Mouse (Mus musculus) heart, postnatal 14 days (tissue): ENCODE measurements around the gene Pitpnm2. TPM values are rescaled to one million over a fixed set of nuclear protein-coding genes. Genes with fewer than 3 reads are reported as not detected.

Source experiments
- DNase-seq, 2 experiments: peaks; one replicate each; pipeline ENCODE4 v3.0.0; 2021 to 2022
- intact Hi-C: fragments of 180-260 bp; cut with DNase I; formaldehyde crosslinking; loops from one replicate; pipeline ENCODE4 v1.15.1; 2025
- total RNA-seq, 2 experiments: library from RNA; stranded (reverse); gene quantifications; 2 replicates each; pipeline ENCODE4 v1.2.3; 2021

Gene Pitpnm2
- total RNA-seq, 2 experiments from 2014 or later, result 47.9 to 52.4 TPM

GRCm38 (mm10) chr5:124111742-124112497, 137.6 kb downstream of the Pitpnm2 start, which contains the start of gene Ogfod2:
TSS of gene Ogfod2 (plus strand) at chr5:124112297.
- intact Hi-C loops, result no loop called here
- DNase-seq, result peak; percentile 95 to 96

- DNase-seq, result peak in 1 of 2 experiments; percentile 55
- intact Hi-C loops, result no loop called here
These were observed 138.4 kb downstream of the Pitpnm2 start for GRCm38 (mm10) chr5:124111077-124111741.

- DNase-seq, result no peak
- intact Hi-C loops, result no loop called here
These were observed 146.0 kb downstream of the Pitpnm2 start for GRCm38 (mm10) chr5:124103552-124103951.

DNA sequence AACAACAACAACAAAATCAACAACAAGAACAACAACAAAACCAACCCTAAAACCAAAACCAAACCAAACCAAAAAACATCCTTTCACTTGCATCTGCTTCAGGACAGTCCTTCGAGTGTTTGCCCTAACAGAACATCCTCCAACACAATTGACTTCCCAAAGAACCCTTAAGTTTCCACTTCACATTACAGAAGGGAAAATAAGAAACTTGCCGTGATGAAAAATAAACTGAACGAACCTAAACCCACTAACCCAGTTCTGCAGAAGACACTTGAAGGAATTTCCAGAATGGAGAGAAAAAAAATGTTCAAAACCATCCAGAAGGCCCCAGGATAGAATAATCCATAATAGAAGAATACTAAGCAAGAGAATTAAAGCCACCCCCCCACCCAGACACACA, 146.5 kb downstream of the Pitpnm2 start:
- intact Hi-C loops, result no loop called here
- DNase-seq, result no peak

- intact Hi-C loops, result no loop called here
- no peak for DNase-seq
These were observed 147.2 kb downstream of the Pitpnm2 start for GRCm38 (mm10) chr5:124102326-124102725.

GRCm38 (mm10) chr5:124100128-124101044, 149.2 kb downstream of the Pitpnm2 start:
- intact Hi-C loops, result no loop called here

DNA sequence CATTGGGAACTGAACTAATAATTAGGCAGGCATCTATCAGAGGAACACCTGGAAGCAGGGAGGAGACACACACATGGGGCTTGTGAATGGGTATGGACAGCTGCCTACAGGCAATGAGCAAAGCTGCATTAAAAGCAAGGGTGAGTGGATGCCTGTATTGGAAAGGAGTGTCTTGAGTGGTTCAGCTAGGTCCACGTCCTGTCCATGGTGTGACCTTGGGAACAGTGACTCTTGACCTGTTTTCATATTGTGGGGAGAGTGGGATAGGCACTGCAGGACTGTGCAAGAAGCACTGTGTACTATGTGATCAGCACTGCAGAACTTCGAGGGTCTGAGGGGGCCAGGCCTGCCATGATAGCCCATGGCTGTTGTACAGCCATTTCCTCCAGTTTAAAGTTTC, 150.6 kb downstream of the Pitpnm2 start:
- DNase-seq, result no peak
- intact Hi-C loops, result loop anchor here (10.0 kb wide), 1 partner anchor 274 kb away; no protein-coding TSS in a partner anchor

More at GRCm38 (mm10) chr5:124100128-124101044, 149.2 kb downstream of the Pitpnm2 start:
- DNase-seq, result no peak

GRCm38 (mm10) chr5:124095596-124096232, 153.8 kb downstream of the Pitpnm2 start, which contains the start of gene Abcb9:
TSS of gene Abcb9 (minus strand) at chr5:124095798.
- DNase-seq, result peak; percentile 90 to 96
- intact Hi-C loops, result loop anchor here (10.0 kb wide), 1 partner anchor 271 kb away; no protein-coding TSS in a partner anchor

- DNase-seq, result peak; percentile 30 to 33
- intact Hi-C loops, result loop anchor here (10.0 kb wide), 1 partner anchor 270 kb away; no protein-coding TSS in a partner anchor
These were observed 154.4 kb downstream of the Pitpnm2 start for GRCm38 (mm10) chr5:124095077-124095581.

DNA sequence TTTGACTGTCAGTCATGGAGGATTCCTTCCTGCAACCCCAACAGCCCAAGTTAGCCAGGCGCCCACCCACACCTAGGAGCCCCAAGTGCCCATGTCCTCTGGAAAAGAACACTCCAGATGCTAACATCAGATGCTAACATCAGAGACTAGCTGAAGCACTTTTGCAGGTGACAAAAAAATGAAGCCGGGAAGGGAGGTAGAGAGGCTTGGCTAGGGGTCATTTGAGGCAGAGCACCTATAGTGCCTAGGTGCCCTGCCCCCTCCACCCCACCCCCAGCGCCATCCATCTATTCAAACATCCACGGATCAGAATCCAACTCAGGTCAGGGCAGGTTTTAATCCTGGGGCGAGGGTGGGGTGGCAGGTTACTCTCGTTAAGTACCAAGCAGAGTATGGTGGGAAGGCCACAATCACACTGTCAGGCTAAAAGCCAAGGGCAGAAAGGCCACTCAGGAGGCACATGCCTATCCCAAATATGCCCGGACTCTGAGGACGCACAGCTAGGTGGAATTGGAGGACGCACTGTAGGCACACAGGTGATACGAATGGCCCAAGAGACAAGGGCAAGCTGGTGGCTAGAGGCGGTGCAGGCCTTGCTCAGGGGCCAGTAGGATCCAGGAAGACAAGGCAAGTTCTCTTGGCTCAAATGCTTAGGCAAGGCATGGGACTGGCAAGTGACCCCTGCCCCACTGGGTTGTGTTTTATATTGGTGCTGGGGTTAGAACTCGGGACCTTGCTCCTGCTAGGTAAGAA, 155.5 kb downstream of the Pitpnm2 start:
- intact Hi-C loops, result loop anchor here (10.0 kb wide), 1 partner anchor 269 kb away; no protein-coding TSS in a partner anchor
- no peak for DNase-seq

- peak; percentile 63 to 79 for DNase-seq
These were observed 156.3 kb downstream of the Pitpnm2 start for GRCm38 (mm10) chr5:124093120-124093794.

DNA sequence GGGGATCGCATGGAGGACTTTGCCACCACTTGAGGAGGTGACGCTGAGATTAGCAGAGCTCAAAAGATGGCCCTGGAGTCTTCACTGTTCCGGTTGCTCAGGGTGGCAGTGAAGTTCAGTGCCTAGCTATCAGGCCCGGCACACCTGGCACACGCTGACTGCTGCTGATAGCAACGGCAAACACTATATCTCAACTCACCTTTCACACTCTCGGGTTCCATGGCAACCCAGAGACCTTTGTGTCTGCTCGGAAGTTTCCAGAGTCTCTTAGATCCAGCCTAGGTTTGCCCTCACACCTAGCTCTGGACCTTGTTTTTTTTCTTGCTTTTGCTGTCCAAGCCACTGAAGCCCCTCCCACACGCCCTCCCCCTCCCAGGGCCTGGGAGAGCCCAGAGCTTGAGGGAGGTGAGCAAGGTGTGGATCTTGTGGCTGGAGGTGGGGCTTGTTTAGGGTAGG, 157.6 kb downstream of the Pitpnm2 start:
- DNase-seq, result no peak
- intact Hi-C loops, result loop anchor here (10.0 kb wide), 1 partner anchor 267 kb away; no protein-coding TSS in a partner anchor

More at GRCm38 (mm10) chr5:124093120-124093794, 156.3 kb downstream of the Pitpnm2 start:
- intact Hi-C loops, result loop anchor here (10.0 kb wide), 1 partner anchor 268 kb away; no protein-coding TSS in a partner anchor

- no peak for DNase-seq
- intact Hi-C loops, result loop anchor here (10.0 kb wide), 1 partner anchor 265 kb away; no protein-coding TSS in a partner anchor
These were observed 159.7 kb downstream of the Pitpnm2 start for GRCm38 (mm10) chr5:124089868-124090267.

GRCm38 (mm10) chr5:124086876-124087275, 162.7 kb downstream of the Pitpnm2 start:
- intact Hi-C loops, result no loop called here

DNA sequence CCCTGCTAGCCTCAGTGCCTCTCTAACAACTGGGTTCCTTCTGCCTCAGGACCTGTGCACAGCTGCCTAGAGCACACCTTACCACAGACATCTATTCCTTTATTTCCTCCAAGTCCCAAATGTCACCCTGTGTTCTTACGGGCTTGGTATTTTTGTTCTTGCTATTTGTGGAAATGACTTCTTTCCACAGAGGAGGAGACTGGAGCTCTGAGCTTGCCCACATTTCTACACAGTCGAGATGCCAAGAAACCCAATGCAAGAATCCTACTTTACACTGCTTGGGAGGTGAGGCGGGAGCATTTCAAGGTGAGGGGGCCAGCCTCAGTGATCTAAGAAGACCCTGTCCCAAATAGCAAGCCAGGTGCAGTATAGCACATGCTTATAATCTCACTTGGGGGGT, 164.0 kb downstream of the Pitpnm2 start:
- intact Hi-C loops, result loop anchor here (2.0 kb wide), 1 partner anchor 139 kb away; no protein-coding TSS in a partner anchor
- no peak for DNase-seq

More at GRCm38 (mm10) chr5:124086876-124087275, 162.7 kb downstream of the Pitpnm2 start:
- DNase-seq, result no peak

DNA sequence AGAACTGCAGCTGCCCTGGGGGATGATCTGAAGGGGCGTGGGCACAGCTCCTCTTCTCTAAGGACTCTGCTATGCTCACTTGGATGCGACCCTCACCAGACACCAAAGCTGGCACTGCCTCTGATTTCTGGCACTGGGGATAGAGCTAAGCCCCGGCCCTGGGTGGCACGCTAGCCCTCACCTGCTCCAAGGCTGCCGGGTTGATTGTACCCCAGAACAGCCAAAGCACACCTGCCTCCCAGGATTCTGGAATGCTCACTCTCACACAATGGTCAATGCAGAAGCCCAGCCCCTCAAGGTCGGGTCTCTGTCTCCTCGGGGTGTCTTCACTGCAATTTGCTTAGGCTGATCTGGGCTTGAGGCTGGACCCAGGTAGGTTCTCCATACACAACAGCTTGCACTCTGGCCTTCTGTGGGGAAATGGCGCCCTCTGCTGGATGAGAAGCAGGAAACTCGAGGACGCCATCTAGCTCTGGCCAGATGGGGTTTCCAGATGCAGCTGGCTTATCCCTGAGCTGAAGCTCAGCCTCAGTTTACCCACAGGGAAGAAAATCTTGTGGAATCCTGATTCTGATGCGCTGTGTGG, 164.9 kb downstream of the Pitpnm2 start:
- peak; percentile 89 to 94 for DNase-seq

More for the DNA sequence above, 164.9 kb downstream of the Pitpnm2 start:
- intact Hi-C loops, result loop anchor here (1.0 to 5.0 kb wide), 3 partner anchors 37 to 138 kb away; no protein-coding TSS in a partner anchor
